ENCODE assay signal across 22 mouse cellular contexts in genomic region chr10:95362326-95362725, GRCm38 (mm10). TPM values are rescaled to one million over a fixed set of nuclear protein-coding genes. Genes with fewer than 3 reads are reported as not detected.
DNase-seq lines count a peak whose midpoint lies in the region; TF ChIP-seq lines count a peak whose summit lies in the region.
"Had no signal": no experiment of that assay in that cellular context is flagged by ENCODE, and none has a peak within 500 bp of the region (broad histone marks: within the 10 kb centered on the region; RNA-seq: fewer than 3 reads in every experiment).

No protein-coding gene starts in this region.

- 31% methylated on average over 2 of the region's 2 CpGs for WGBS in heart, embryonic 10.5 days

- H3K4me3 ChIP-seq in heart, embryonic 10.5 days, result no peak overlapping the region
- H3K4me3 ChIP-seq in left cerebral cortex, adult 2 months, result no peak overlapping the region
- H3K4me3 ChIP-seq: embryonic facial prominence, embryonic 10.5 days; forebrain, embryonic 12.5 days; heart, embryonic 12.5 days; hindbrain, embryonic 13.5 days; limb, embryonic 13.5 days; liver, embryonic 13.5 days had no signal

- peak; percentile 26 for DNase-seq in gastrocnemius, adult 18-20 months (ENCODE audit: low spot score)
- DNase-seq in gastrocnemius, adult 8-10 months (ENCODE audit: low spot score in 2 of 2), result no peak
- DNase-seq in A20 (ENCODE audit: low read depth, low spot score) (peak; percentile 33), NIH3T3 (ENCODE audit: low read depth) (peak; percentile 71)
- peak; percentile 41 for DNase-seq in mesoderm, embryonic 11.5 days (ENCODE audit: low read depth, low spot score)
- no peak for DNase-seq in heart, embryonic 10.5 days (ENCODE audit: low spot score)
- DNase-seq in left cerebral cortex, adult 2 months (ENCODE audit: extremely low spot score in 1 of 2, low spot score in 2 of 2), result no peak
- DNase-seq: adrenal gland, adult 2 months; cerebellum, adult 11 months; cerebellum, postnatal 14 days; kidney, adult 9 months; liver, embryonic 13.5 days; lung, embryonic 14.5 days; lung, postnatal 36 days; right cerebral cortex, adult 18-20 months; thymus, postnatal 14 days had no signal

- no peak overlapping the region for H3K27ac ChIP-seq in heart, embryonic 10.5 days
- no peak overlapping the region for H3K27ac ChIP-seq in left cerebral cortex, adult 2 months
- H3K27ac ChIP-seq: embryonic facial prominence, embryonic 10.5 days; forebrain, embryonic 12.5 days; hindbrain, embryonic 13.5 days; limb, embryonic 13.5 days; liver, embryonic 13.5 days had no signal

- H3K4me1 ChIP-seq in heart, embryonic 10.5 days, result no peaks in the 10 kb centered on the region
- H3K4me1 ChIP-seq: embryonic facial prominence, embryonic 10.5 days; forebrain, embryonic 12.5 days; heart, embryonic 12.5 days; limb, embryonic 13.5 days; liver, embryonic 13.5 days had no signal

- no peak for TF ChIP-seq CTCF in left cerebral cortex, adult 2 months (IDR thresholded peaks at IDR 0.05)

- no peaks in the 10 kb centered on the region for H3K9me3 ChIP-seq in heart, embryonic 10.5 days
- H3K9me3 ChIP-seq: embryonic facial prominence, embryonic 10.5 days; forebrain, embryonic 12.5 days; hindbrain, embryonic 13.5 days; liver, embryonic 13.5 days had no signal

- intact Hi-C loops in left cerebral cortex, adult 2 months (cut with DNase I), result no loop called here

- no peaks in the 10 kb centered on the region for H3K36me3 ChIP-seq in heart, embryonic 10.5 days
- H3K36me3 ChIP-seq: embryonic facial prominence, embryonic 10.5 days; forebrain, embryonic 12.5 days; heart, embryonic 12.5 days; hindbrain, embryonic 13.5 days; limb, embryonic 13.5 days; liver, embryonic 13.5 days had no signal

- H3K27me3 ChIP-seq in heart, embryonic 10.5 days (ENCODE audit: insufficient read depth, poor library complexity, severe bottlenecking), result no peaks in the 10 kb centered on the region
- H3K27me3 ChIP-seq: forebrain, embryonic 12.5 days; heart, embryonic 12.5 days; hindbrain, embryonic 13.5 days; limb, embryonic 13.5 days; liver, embryonic 13.5 days had no signal

RNA-seq across cellular contexts. Expression of gene Cradd, which starts 38.4 kb away (rescaled TPM):
- 10 to 100 TPM in 1 of 2 experiments, 1 to 10 TPM in 1; 9.5 to 11.3 TPM for total RNA-seq in gastrocnemius, adult 18-20 months (2021)
- total RNA-seq in gastrocnemius, adult 8-10 months (2022), result 10 to 100 TPM in 1 of 4 experiments, 1 to 10 TPM in 3; 6.7 to 18.0 (median 8.4) TPM
- 9.6 and 10.7 TPM in 2 replicates for polyA plus RNA-seq in heart, embryonic 10.5 days (2016; fragmentation: Nextera tagmentation; extraction: Ambion mirVana)
- total RNA-seq in left cerebral cortex, adult 2 months (2021), result 1 to 10 TPM; 5.6 to 5.9 TPM

RNA-seq across cellular contexts. Expression of gene Socs2, which starts 54.7 kb away (rescaled TPM):
- 10 to 100 TPM in 1 of 2 experiments, 1 to 10 TPM in 1; 7.7 to 14.0 TPM for total RNA-seq in gastrocnemius, adult 18-20 months (2021)
- total RNA-seq in gastrocnemius, adult 8-10 months (2022), result 10 to 100 TPM in 2 of 4 experiments, 1 to 10 TPM in 2; 7.2 to 37.6 (median 13.4) TPM
- polyA plus RNA-seq in heart, embryonic 10.5 days (2016; fragmentation: Nextera tagmentation; extraction: Ambion mirVana), result 30.7 and 39.6 TPM in 2 replicates
- total RNA-seq in left cerebral cortex, adult 2 months (2021), result 10 to 100 TPM; 26.4 to 33.7 TPM
- total RNA-seq: granulocyte monocyte progenitor cell, adult 5-6 weeks had no signal

Comparison
In these comparisons a context has a peak if more than half of its experiments do, and no peak if none do; other contexts are left out.
1. DNase-seq: peak in gastrocnemius, adult 18-20 months (single experiment), A20 (single experiment), NIH3T3 (single experiment) and mesoderm, embryonic 11.5 days (single experiment); none in gastrocnemius, adult 8-10 months (0 of 2), heart, embryonic 10.5 days (single experiment) and left cerebral cortex, adult 2 months (0 of 2).